Mouse (Mus musculus) small intestine, adult 2 months (tissue): ENCODE measurements around the gene Psmd13.

Source experiments
- CTCF ChIP-seq: fragments of 200-500 bp; IDR thresholded peaks from 2 replicates; pipeline ENCODE4 v1.5.1; 2012; ENCODE audit warnings: low read depth, mild to moderate bottlenecking, control low read depth, inconsistent platforms, low read length, moderate library complexity, mixed read lengths; ENCODE audit not compliant: insufficient replicate concordance, insufficient read length; ENCODE audit errors: extremely low read depth
- POLR2A ChIP-seq: fragments of 200-500 bp; IDR thresholded peaks from 2 replicates; pipeline ENCODE4 v1.6.1; 2012; ENCODE audit warnings: low read depth, mild to moderate bottlenecking, control low read depth, inconsistent platforms, low read length, moderate library complexity

DNA sequence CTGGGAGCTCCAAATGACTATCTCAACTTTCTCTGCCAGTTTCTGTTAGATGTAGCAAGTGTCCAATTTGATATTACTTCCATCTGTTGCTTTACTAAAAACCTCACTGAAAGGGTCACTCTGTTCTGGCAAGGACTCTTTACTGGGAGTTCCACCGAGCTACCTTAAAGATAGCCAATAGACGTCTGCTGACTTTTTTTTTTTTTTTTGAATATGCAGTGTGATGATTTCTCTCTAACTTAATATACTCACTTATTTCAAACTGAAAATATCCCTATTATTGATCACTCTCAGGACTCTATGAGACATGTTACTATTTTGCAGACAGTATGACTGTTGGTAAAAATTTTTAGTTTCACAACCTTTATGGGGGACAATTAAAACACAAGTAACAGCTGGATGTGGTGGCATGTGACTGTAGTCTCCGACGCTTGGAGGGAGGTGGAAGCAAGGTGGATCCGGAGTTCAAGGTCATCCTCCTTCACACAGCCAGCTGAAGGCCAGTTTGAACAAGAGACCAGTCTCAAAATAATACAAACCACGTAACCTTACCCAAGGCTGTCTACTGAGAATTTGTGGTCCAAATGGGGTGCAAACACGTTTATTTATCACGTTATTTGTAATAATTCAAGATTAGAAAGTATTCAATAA is 778 bp upstream of the Psmd13 start:
- TF ChIP-seq CTCF, result no peak
- no peak for TF ChIP-seq POLR2A
